Mouse (Mus musculus) neutrophil, adult 5-6 weeks (primary cell): ENCODE results near the gene Gabrb3. TPM values are rescaled to one million over a fixed set of nuclear protein-coding genes. Genes with fewer than 3 reads are reported as not detected.
"Not testable (repeated sequence)": the region's sequence is repeated elsewhere in the genome, so short reads cannot be mapped to it uniquely, and the experiment has no call there.

Experiments
- ATAC-seq: fragments of 151-379, 151-347 bp; 2 replicates; pipeline ENCODE4 v1.8.0; 2017; ENCODE audit warnings: mild to moderate bottlenecking, moderate TSS enrichment; ENCODE audit not compliant: insufficient number of reproducible peaks, poor library complexity, low FRiP score, severe bottlenecking; ENCODE audit errors: extremely low read depth
- total RNA-seq: library from RNA; stranded (forward); fragments of 200-1000 nt; gene quantifications from 2 replicates; pipeline ENCODE4 v1.2.3, GENCODE M21; 2017

The Gabrb3 gene
- total RNA-seq, 1 experiment from 2014 or later, result 1.5 TPM

DNA sequence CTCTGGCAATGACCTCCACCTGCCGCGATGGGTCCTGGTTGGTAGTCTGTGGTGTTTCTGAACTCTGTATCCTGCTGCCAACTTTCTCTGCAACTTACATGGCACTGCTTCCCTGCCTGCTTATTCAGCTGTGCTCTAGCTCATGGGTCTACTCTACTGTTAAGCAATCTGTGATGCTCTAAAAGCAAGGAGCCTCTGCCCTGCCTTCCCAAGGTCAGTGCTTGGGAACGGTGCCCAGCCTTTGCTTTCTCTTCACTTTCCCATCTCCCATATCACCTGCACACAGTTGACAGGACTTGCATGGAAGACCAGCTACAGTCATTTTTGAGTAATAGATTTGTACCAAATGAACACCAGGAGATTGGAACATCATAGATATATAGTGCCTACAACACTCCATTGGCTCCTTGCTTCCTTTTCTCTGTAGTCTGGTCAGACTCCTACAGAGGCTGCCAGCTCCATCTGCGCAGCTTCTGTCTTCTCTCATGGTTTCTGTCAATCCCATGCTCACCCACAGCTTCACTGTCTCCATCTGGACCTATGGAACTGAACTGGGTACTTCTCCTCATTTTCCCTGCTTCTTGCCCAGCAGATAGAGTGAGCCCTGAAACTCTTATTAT is 228.8 kb downstream of the Gabrb3 start:
- ATAC-seq, result no peak

DNA sequence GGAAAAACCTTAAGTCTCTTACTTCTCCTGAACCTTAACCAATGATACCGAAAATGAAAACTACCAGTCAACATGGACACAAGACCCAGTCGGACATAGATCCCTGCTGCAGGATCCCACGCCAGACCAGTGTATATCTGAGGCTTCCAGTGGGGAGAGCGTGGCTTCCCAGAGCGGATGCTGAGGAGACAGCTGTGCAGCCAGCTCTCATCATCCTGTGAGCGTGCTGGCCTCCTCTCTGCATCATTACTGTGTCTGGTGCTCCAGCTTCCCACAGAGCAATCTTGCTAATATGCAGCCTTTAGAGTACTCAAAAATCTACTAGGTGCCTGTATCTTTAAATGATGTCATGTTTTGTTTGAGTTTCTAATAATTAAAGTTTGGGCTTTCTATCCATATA is 257.9 kb downstream of the Gabrb3 start:
- ATAC-seq, result no peak

DNA sequence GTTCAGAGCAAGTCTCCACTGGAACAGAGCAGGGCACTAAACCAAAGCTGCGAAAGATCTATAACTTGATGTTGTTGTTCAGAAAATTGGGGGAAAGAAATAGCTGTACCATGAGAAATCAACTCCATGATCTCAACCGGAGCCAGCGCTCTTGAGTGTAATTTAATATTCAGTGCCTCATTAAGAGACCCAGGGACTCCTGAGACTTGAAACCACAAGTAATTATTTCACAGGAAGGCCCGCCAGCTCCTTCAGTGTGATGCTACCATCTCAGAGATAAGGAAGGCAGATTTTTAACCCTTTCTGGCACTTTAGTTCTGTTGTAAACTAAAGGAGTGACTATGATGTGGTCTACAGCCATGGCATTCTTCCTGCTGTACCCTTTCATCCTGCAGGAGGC is 270.3 kb downstream of the Gabrb3 start:
- ATAC-seq, result no peak

DNA sequence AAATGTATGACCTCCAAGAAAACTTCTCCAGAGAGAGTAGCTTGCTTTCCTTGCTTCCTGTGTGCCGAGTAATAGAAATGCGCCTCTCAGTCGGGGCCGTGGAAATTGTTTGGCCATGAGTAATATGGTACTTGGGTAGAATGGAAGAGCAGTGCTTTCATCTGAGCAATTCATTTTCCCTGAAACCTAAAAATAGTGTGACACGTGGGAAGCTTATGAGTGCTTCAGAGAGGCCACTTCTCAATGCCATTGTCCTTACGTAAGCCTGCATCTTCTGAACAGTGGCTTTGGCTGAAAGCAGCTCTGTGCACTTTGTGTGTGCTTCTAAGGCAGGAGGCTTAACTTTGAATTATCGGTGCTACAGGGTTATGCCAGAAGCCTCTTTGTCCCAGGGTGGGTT is 280.9 kb downstream of the Gabrb3 start:
- ATAC-seq, result no peak

DNA sequence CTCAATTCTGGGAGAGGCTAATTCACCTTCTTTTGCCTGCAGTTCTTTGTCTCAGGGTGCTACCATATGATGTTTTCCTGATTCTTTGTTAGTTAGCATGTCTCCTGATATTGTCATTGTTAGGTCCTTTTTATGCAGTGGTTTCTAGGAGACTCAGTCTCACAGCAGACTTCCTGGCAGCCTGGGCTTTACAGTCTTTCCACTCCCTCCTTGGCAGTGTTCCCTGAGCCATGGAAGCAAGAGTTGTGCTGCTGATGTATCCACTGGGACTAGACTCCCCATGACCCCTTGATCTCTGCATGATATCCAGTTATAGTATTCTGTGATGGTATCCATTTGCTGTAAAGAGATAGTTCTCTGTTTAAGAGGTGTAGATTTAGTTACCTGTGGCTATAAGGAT is 281.6 kb downstream of the Gabrb3 start:
- no peak for ATAC-seq

DNA sequence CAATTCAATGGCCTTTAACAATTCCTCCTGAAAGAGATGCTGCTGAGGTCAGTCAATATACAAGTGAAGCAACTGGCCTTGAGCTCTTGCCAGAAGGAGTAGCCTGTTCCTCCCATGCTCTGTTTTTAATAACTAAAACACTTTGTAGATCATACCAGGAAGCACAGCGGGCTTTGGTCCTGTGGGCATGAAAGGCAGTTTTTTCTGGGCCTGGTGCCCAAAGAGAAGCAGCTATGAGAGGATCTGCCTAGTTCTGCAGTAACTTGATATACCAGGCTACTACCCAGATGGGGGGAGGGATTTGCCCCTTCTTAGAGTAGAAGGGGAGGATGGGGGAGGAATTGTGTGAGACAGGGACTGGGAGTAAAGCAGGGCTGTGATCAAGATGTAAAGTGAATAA is 284.1 kb downstream of the Gabrb3 start:
- ATAC-seq, result no peak

DNA sequence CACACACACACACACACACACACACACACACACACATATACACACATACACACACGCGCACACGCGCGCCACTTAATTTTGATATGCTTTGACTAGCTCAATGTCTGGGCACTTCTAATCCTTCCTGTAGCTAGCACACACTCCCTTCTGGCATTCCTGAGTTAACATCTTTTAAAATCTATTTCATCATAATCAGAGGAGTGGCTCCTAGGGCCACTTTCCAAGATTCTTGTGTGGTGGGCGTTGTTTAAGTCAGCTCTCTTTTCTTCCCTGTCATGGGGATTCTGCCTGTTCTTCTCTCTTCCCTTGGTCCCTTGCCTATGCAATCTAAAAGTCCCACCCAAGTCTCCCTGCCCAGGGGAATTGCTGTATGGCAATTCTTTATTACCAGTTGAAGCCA is 286.6 kb downstream of the Gabrb3 start:
- no peak for ATAC-seq

DNA sequence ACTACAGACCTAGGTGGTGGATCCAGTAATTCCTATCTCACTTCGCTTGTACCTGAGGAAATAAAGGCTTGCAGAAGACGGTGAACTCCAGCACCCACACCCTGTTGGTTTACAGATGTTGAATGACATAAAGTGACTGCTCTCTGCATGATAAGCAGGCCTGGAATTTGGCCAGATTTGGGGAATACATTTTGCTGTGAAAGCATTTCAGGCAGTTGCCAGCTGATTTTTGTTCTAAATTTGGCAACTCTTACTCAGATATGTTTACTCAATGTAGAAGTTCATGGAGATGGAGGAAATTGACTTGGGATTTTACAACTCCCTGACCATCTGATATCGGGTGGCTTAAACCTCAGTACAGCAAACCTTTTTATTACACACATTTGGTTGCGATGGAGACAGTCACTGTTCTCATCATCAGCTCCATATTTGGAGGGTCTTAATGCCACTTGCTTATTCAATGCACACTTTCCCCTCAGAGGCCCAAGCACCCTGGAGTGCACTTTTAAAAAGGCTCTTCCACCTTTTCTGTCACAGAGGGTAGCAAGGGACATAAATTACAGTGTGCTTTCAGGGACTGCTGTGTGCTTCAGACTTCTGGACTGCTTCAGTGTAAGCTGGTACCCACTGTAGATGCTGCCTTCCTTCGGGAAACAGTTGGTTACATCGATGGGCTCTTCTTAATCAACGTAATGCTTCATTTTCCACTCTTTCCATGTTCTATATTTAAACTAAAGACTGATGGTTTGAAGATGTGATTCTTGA is 287.7 kb downstream of the Gabrb3 start:
- ATAC-seq, result no peak

DNA sequence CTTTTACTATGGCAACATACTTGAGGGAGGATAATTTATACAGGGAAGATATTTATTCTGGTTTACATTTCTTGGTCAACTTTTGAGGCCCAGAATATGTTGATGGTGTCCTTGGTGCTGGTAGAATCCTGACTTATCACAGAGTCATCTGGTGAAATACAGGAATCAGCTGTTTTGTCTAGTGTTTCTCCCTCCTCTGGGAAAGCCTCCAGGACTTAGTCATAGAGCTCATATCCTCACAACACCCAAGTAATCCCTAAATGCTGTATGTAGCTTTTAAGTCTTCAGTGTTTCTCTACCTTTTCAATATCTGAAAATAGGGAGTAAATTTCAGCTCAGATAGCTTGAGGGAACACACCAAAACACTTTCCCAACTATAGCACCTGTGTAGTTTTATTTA is 292.2 kb downstream of the Gabrb3 start:
- no peak for ATAC-seq

DNA sequence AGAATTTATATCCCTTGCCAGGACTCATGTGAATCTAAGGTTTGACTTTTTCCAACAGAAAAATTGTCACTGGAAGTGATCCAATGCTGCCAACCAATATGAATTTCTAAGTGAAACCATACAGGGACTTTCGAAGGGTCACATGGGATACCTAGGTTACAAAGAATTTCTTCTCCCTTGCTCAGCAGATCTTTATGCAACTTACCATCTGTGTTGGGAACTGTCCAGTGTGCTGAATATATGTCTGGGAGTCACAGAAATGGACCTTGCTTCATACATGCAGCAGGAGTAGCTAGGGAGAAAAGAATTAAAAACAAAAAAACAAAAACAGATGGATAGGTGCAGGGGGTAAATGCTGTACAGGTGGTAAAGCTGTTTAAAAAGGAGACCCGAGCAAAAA is 327.3 kb downstream of the Gabrb3 start:
- ATAC-seq, result no peak

DNA sequence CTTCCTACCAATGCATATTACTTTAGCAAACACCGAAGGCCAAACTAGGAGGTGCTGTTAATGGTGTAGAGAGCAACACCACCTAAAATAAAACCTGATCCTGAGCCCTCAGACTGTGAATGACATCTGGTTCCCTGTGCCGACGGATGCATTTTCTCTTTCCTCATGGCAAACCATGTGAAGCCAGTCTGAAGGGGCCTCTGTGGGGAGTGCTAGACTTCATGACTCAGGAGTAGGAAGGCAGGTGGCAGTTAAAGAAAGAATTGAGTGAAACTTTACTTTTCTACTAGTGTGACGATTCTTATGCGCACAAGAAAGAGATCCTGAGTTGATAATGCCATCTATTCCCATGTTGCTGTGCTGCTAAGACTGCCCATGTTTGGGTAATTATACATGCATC is 341.0 kb downstream of the Gabrb3 start:
- ATAC-seq, result no peak

DNA sequence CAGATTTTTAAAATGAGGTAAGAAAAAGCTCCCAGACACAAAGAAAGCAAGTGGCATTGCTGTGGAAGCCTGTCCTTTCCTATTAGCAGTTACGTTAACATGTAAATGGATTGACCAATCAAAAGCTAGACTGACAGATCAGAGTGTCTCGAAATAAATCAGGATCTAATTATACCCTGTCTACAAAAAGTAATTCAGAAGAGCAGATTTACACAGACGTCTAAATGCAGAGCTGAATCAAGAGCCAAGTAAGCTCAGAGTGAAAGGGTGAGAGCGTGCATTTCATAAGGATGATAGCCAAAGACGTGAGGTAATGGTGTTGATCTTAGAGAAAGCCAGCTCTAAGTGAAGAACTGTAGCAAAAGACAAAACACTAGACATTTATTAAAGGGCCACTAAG is 359.3 kb downstream of the Gabrb3 start:
- ATAC-seq, result no peak

DNA sequence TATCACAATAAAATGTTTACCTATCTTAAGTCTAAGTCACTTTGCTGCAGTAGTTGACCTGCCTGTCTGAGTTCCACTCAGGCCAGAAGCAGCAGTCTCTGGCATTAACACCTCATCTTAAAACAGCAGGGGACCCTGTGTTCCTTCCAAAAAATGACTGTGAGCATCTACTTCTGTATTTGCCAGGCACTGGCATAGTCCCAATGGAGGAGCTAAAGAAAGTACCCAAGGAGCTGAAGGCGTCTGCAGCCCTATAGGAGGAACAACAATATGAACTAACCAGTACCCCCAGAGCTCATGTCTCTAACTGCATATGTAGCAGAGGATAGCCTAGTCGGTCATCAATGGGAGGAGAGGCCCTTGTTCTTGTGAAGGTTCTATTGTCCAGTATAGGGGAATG is 366.6 kb downstream of the Gabrb3 start:
- ATAC-seq, result not testable (repeated sequence)

DNA sequence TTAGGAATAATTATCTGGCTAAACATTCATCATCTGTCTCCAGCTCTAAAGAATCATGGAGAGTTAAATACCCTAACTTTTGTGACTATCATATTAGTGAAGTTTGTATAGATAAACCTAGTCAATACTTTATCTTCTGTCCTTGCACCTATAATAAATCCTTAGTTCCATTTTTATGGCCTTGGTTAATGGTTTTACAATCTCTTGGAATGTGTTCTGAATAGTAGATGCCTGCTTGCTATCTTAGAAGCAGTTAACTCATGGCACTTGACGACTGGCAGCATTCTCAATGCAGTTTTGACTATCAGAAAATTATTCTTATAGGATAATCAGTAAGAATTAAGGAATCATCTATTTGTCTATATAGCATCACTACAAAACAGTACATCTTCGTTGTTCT is 368.0 kb downstream of the Gabrb3 start:
- ATAC-seq, result no peak

DNA sequence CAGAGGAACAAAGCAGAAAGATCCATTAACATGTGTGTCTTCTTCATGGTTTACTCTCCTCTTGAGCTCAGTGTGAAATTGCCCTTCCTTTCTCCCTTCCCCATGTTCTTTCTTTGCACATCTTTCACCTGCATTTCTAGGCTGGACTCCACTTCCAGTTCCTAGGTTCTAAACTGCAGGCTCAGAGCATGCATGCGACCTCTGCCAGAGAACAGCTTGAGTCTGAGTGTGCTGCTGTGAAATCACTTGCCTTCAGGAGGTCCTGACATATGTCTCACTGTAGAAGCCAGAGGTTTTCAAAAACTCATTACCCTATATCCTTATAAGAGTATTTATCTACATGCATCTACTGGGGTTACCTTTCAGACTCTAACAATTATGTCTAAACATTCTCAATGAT is 383.8 kb downstream of the Gabrb3 start:
- ATAC-seq, result no peak

DNA sequence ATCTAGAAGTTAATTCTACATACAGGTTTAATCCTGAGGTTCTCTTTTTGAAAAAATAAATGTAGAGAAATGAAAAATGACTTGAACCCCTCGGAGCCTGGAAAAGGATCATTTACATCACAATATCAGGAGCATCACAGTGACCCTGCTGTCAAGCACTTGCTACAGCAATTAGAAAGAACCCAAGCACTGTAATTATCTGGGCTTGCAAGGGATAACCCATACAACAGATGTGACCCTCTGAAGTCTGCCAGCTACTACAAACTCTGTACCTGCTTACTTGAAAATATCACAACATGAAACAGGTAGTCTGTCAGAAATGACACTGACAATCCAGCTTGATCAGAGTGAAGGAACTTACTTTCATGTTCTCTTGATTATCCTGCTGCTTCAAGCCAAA is 394.2 kb downstream of the Gabrb3 start:
- ATAC-seq, result no peak

DNA sequence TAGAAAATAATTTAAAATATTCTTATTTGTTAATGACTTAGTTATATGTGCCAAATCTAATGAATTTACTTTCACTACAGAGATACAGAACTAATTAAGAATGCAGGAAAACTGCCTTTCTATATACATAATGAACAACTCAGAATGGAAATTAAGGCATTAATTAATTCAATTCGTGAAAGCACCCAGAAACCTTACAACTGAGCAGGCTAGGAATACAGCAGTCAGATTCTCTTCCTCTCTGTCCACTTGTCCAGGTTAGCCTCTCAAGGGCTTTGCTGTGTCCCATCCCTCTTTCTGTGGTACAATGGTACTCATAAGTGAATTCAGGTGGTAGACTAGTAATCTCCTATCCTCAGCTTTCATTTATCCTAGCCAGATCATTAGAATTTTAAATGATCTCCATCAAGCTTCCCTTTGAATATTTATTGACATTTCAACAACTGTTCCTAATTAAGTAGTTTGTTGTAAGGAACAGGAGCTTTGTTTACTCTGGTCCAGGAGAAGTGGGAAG is 422.9 kb downstream of the Gabrb3 start:
- no peak for ATAC-seq

DNA sequence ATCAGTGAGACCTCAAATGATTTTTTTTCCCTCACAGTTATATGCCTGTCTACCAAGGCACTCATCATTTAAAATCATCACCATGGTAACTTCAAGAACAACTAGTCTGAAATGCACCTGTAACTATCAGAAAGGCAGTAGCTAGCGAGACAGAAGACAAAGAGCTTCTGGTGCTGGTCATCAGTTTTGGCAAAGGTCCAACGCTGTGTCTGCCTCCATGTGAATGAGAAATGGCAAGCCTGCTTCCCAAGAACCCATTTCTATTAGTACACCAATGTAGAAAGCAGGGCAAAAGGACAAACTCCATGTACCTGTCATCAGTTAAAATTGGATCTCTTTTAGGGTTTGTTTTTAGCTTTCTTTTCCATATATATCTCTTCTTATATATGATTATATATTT is 448.5 kb downstream of the Gabrb3 start:
- ATAC-seq, result no peak
